Mouse (Mus musculus) MEL (cell line): Measurements from ENCODE around the gene Hhipl2.

Experiments
- BHLHE40 ChIP-seq: IDR thresholded peaks from 2 replicates; pipeline ENCODE4 v1.6.1; 2012; ENCODE audit warnings: low read depth, mild to moderate bottlenecking, inconsistent platforms, low read length, improper control_type of control experiment, borderline replicate concordance
- CHD2 ChIP-seq: IDR thresholded peaks from 2 replicates; pipeline ENCODE4 v1.6.1; 2011; ENCODE audit warnings: low read length, improper control_type of control experiment
- CTCF ChIP-seq, 3 experiments: IDR thresholded peaks in 2 of 3; conservative IDR thresholded peaks in 1 of 3; 2 replicates each; pipeline ENCODE4 v1.5.1; 2011 to 2012; ENCODE audit warnings: low read length in 3 of 3, low read depth in 2 of 3, mild to moderate bottlenecking in 2 of 3, improper control_type of control experiment in 1 of 3, inconsistent platforms in 1 of 3, mixed read lengths in 1 of 3, moderate library complexity in 1 of 3; ENCODE audit not compliant: control insufficient read depth in 1 of 3, insufficient read depth in 1 of 3, poor library complexity in 1 of 3, severe bottlenecking in 1 of 3
- EP300 ChIP-seq, 2 experiments: IDR thresholded peaks; 2 replicates each; pipeline ENCODE4 v1.6.1; 2011; ENCODE audit warnings: improper control_type of control experiment in 2 of 2, low read length in 2 of 2, low read depth in 1 of 2, mild to moderate bottlenecking in 1 of 2
- GABPA ChIP-seq: IDR thresholded peaks from 2 replicates; pipeline ENCODE4 v1.6.1; 2012; ENCODE audit warnings: low read depth, mild to moderate bottlenecking, inconsistent platforms, low read length, improper control_type of control experiment, moderate library complexity
- MAFK ChIP-seq: IDR thresholded peaks from 2 replicates; pipeline ENCODE4 v1.6.1; 2011; ENCODE audit warnings: low read depth, mild to moderate bottlenecking, low read length, improper control_type of control experiment, borderline replicate concordance
- MAX ChIP-seq: IDR thresholded peaks from 2 replicates; pipeline ENCODE4 v1.6.1; 2011; ENCODE audit warnings: low read length, improper control_type of control experiment
- MEF2A ChIP-seq: IDR thresholded peaks from 2 replicates; pipeline ENCODE4 v1.6.1; 2014; ENCODE audit warnings: low read depth, mild to moderate bottlenecking, inconsistent platforms, low read length, improper control_type of control experiment; ENCODE audit not compliant: poor library complexity, insufficient replicate concordance, severe bottlenecking; ENCODE audit errors: extremely low read depth
- MYB ChIP-seq: IDR thresholded peaks from 2 replicates; pipeline ENCODE4 v1.6.1; 2011; ENCODE audit warnings: mild to moderate bottlenecking, low read depth, low read length, improper control_type of control experiment
- MYC ChIP-seq: IDR thresholded peaks from 2 replicates; pipeline ENCODE4 v1.6.1; 2011; ENCODE audit warnings: low read depth, mild to moderate bottlenecking, low read length, improper control_type of control experiment, moderate library complexity
- POLR2AphosphoS2 ChIP-seq: IDR thresholded peaks from 2 replicates; pipeline ENCODE4 v1.6.1; 2011; ENCODE audit warnings: low read length, improper control_type of control experiment
- RCOR1 ChIP-seq: IDR thresholded peaks from 2 replicates; pipeline ENCODE4 v1.6.1; 2012; ENCODE audit warnings: low read depth, mild to moderate bottlenecking, inconsistent platforms, low read length, improper control_type of control experiment
- TAL1 ChIP-seq: IDR thresholded peaks from 2 replicates; pipeline ENCODE4 v1.6.1; 2012; ENCODE audit warnings: mild to moderate bottlenecking, inconsistent platforms, low read length, moderate library complexity, mixed read lengths
- USF1 ChIP-seq: IDR thresholded peaks from 2 replicates; pipeline ENCODE4 v1.6.1; 2014; ENCODE audit warnings: low read depth, mild to moderate bottlenecking, inconsistent platforms, low read length, improper control_type of control experiment, moderate library complexity

DNA sequence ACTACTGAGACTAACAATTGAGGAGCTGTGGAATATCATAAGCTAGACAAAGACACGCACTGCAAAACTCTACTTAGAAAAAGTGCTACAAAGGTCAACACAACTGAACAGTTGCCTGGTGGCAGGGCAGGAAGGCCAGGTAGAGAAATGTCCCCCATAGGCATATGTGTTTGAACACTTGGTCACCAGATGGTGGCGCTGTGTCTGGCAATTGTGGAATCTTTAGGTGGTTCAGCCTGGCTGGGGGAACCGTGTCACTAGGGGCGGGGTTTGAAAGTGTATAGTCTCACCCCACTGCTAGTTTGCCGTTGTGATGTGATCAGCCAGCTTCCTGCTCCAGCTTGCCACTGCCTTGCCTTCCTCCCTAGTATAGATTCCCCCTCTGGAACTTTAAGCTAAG lies 43.3 kb upstream of the Hhipl2 start:
- TF ChIP-seq CTCF (IDR thresholded peaks at IDR 0.05 in 2 of 3, conservative IDR thresholded peaks at IDR 0.05 in 1 of 3; ENCODE audit: control insufficient read depth in 1 of 3, insufficient read depth in 1 of 3, low read depth in 2 of 3, low read length in 3 of 3, poor library complexity in 1 of 3, severe bottlenecking in 1 of 3), result peak in 2 of 3 experiments; percentile 12 to 28; a peak in 3 of 6 replicates
- TF ChIP-seq MAFK, result no peak
- TF ChIP-seq BHLHE40, result no peak
- TF ChIP-seq MAX, result no peak
- TF ChIP-seq EP300 (IDR thresholded peaks at IDR 0.05; ENCODE audit: low read depth in 1 of 2, low read length in 2 of 2), result no peak
- no peak for TF ChIP-seq RCOR1
- no peak for TF ChIP-seq MYB
- TF ChIP-seq MYC, result no peak
- TF ChIP-seq GABPA, result no peak
- no peak for TF ChIP-seq POLR2AphosphoS2
- TF ChIP-seq USF1, result no peak
- no peak for TF ChIP-seq TAL1
- TF ChIP-seq MEF2A, result no peak
- TF ChIP-seq CHD2, result no peak
